Mouse (Mus musculus): ENCODE data around the gene Sirt3. TPM values are rescaled to one million over a fixed set of nuclear protein-coding genes. Genes with fewer than 3 reads are reported as not detected.

Sirt3 gene
- polyA plus RNA-seq, 1 experiment from 2014 or later, result 27.4 TPM

Other genes starting within 250 kb of the Sirt3 start
- gene Olfr53, start 235.9 kb downstream of the Sirt3 start, polyA plus RNA-seq (2015; fragmentation: Nextera tagmentation; extraction: Ambion mirVana), result not detected in 2 replicates
- gene Olfr539, start 222.4 kb downstream of the Sirt3 start, polyA plus RNA-seq (2015; fragmentation: Nextera tagmentation; extraction: Ambion mirVana), result not detected in 2 replicates
- gene Olfr45, start 200.4 kb downstream of the Sirt3 start, polyA plus RNA-seq (2015; fragmentation: Nextera tagmentation; extraction: Ambion mirVana), result not detected in 2 replicates
- not detected in 2 replicates for gene Olfr541, start 185.0 kb downstream of the Sirt3 start, polyA plus RNA-seq (2015; fragmentation: Nextera tagmentation; extraction: Ambion mirVana)
- not detected in 2 replicates for gene Cyp2e1, start 118.6 kb downstream of the Sirt3 start, polyA plus RNA-seq (2015; fragmentation: Nextera tagmentation; extraction: Ambion mirVana)
- 0.35 TPM in 1 of 2 replicates, not detected in the other for gene Syce1, start 94.5 kb downstream of the Sirt3 start, polyA plus RNA-seq (2015; fragmentation: Nextera tagmentation; extraction: Ambion mirVana)
- 1.3 and 1.9 TPM in 2 replicates for gene Zfp941, start 60.1 kb downstream of the Sirt3 start, polyA plus RNA-seq (2015; fragmentation: Nextera tagmentation; extraction: Ambion mirVana)
- 26.7 and 34.7 TPM in 2 replicates for gene Urah, start 47.3 kb downstream of the Sirt3 start, polyA plus RNA-seq (2015; fragmentation: Nextera tagmentation; extraction: Ambion mirVana)
- not detected in 2 replicates for gene Scgb1c1, start 36.8 kb downstream of the Sirt3 start, polyA plus RNA-seq (2015; fragmentation: Nextera tagmentation; extraction: Ambion mirVana)
- 0.08 TPM in 1 of 2 replicates, not detected in the other for gene Odf3, start 34.5 kb downstream of the Sirt3 start, polyA plus RNA-seq (2015; fragmentation: Nextera tagmentation; extraction: Ambion mirVana)
- gene Gm45785, start 26.0 kb downstream of the Sirt3 start, polyA plus RNA-seq (2015; fragmentation: Nextera tagmentation; extraction: Ambion mirVana), result not detected in 2 replicates
- gene Ric8a, start 25.4 kb downstream of the Sirt3 start, polyA plus RNA-seq (2015; fragmentation: Nextera tagmentation; extraction: Ambion mirVana), result 62.5 and 77.8 TPM in 2 replicates
- 43.5 and 46.6 TPM in 2 replicates for gene Bet1l, start 24.7 kb downstream of the Sirt3 start, polyA plus RNA-seq (2015; fragmentation: Nextera tagmentation; extraction: Ambion mirVana)
- gene Psmd13, start 341 bp downstream of the Sirt3 start, polyA plus RNA-seq (2015; fragmentation: Nextera tagmentation; extraction: Ambion mirVana), result 189 and 193 TPM in 2 replicates
- 1.3 and 19.4 TPM in 2 replicates for gene Cox8b, start 18.1 kb upstream of the Sirt3 start, polyA plus RNA-seq (2015; fragmentation: Nextera tagmentation; extraction: Ambion mirVana)
- 9.9 and 10.0 TPM in 2 replicates for gene Nlrp6, start 38.6 kb upstream of the Sirt3 start, polyA plus RNA-seq (2015; fragmentation: Nextera tagmentation; extraction: Ambion mirVana)
- 25.6 and 27.3 TPM in 2 replicates for gene Pgghg, start 59.1 kb upstream of the Sirt3 start, polyA plus RNA-seq (2015; fragmentation: Nextera tagmentation; extraction: Ambion mirVana)
- 3.8 and 4.4 TPM in 2 replicates for gene Ifitm5, start 68.0 kb upstream of the Sirt3 start, polyA plus RNA-seq (2015; fragmentation: Nextera tagmentation; extraction: Ambion mirVana)
- not detected in 2 replicates for gene Gm45717, start 73.6 kb upstream of the Sirt3 start, polyA plus RNA-seq (2015; fragmentation: Nextera tagmentation; extraction: Ambion mirVana)
- 1,006 and 1,276 TPM in 2 replicates for gene Ifitm2, start 73.7 kb upstream of the Sirt3 start, polyA plus RNA-seq (2015; fragmentation: Nextera tagmentation; extraction: Ambion mirVana)
- 156 and 185 TPM in 2 replicates for gene Ifitm1, start 84.9 kb upstream of the Sirt3 start, polyA plus RNA-seq (2015; fragmentation: Nextera tagmentation; extraction: Ambion mirVana)
- gene Ifitm3, start 128.5 kb upstream of the Sirt3 start, polyA plus RNA-seq (2015; fragmentation: Nextera tagmentation; extraction: Ambion mirVana), result 322 and 395 TPM in 2 replicates
- 5.5 and 7.5 TPM in 2 replicates for gene Ifitm6, start 135.6 kb upstream of the Sirt3 start, polyA plus RNA-seq (2015; fragmentation: Nextera tagmentation; extraction: Ambion mirVana)
- not detected in 2 replicates for gene Gm17387, start 146.8 kb upstream of the Sirt3 start, polyA plus RNA-seq (2015; fragmentation: Nextera tagmentation; extraction: Ambion mirVana)
- 4.9 and 5.1 TPM in 2 replicates for gene B4galnt4, start 178.8 kb upstream of the Sirt3 start, polyA plus RNA-seq (2015; fragmentation: Nextera tagmentation; extraction: Ambion mirVana)
- 74.2 and 103 TPM in 2 replicates for gene Pkp3, start 195.9 kb upstream of the Sirt3 start, polyA plus RNA-seq (2015; fragmentation: Nextera tagmentation; extraction: Ambion mirVana)
- gene Sigirr, start 218.3 kb upstream of the Sirt3 start, polyA plus RNA-seq (2015; fragmentation: Nextera tagmentation; extraction: Ambion mirVana), result 14.1 and 14.7 TPM in 2 replicates
- gene Ano9, start 235.5 kb upstream of the Sirt3 start, polyA plus RNA-seq (2015; fragmentation: Nextera tagmentation; extraction: Ambion mirVana), result 22.5 and 26.2 TPM in 2 replicates
- gene Ptdss2, start 240.1 kb upstream of the Sirt3 start, polyA plus RNA-seq (2015; fragmentation: Nextera tagmentation; extraction: Ambion mirVana), result 56.0 and 59.4 TPM in 2 replicates